Mouse (Mus musculus): ENCODE results near the gene Atp2a3. TPM values are rescaled to one million over a fixed set of nuclear protein-coding genes. Genes with fewer than 3 reads are reported as not detected.

The Atp2a3 gene
- 1 to 10 TPM; 6.4 to 7.6 TPM for total RNA-seq (2021)
- long read RNA-seq, experiment 1, partial matches to known transcripts: 2 of 2 reads
- long read RNA-seq, experiment 1, other reads (novel, unspliced or antisense): 0 of 2 reads
- long read RNA-seq, experiment 2, partial matches to known transcripts: 2 of 3 reads
- long read RNA-seq, experiment 2, other reads (novel, unspliced or antisense): 1 of 3 reads

DNA sequence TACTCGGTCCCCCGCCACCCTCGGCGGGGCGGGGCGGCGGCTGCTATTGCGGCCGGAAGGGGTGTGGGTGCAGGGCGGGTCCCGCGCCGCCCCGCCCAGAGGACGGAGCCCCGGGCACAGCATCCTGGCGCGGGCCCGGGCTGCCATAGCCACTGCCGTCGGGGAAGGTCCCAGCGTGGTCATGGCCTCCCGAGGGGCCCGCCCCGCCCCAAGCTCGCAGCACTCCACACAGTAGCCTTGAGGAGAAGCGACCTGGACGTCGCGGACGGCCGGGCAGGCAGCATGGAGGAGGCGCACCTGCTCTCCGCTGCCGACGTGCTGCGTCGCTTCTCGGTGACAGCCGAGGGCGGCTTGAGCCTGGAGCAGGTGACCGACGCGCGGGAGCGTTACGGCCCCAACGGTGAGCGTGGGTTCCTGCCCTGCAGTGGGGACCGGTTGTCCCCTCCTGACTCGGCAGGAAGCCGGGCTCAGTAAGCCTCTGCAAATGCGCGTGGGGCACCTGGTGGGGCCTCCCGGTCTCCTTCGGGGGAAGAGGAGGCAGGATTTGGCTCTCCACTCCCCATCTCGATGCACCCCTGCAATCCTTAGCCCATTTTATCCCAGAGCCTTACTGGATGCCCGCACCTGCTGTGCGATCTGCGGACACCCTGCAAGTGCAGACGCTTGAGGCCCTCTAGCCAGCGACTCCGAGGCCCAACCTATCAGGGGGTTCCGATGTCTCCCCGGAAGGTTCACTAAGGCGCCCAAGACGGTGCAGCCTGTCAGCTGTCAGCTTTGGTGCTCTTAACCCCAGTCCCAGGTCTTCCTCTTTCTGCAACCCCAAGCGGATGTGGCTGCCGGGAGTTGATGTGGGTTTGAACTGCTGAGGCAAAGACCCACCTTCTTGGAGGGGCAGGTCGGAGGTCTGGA lies at the start of gene Atp2a3:
TSS of gene Atp2a3 (plus strand) at position 98 of the 909 bp plus-strand sequence.
- DNase-seq: no peak
- intact Hi-C loops (cut with DNase I): no loop called here

DNA sequence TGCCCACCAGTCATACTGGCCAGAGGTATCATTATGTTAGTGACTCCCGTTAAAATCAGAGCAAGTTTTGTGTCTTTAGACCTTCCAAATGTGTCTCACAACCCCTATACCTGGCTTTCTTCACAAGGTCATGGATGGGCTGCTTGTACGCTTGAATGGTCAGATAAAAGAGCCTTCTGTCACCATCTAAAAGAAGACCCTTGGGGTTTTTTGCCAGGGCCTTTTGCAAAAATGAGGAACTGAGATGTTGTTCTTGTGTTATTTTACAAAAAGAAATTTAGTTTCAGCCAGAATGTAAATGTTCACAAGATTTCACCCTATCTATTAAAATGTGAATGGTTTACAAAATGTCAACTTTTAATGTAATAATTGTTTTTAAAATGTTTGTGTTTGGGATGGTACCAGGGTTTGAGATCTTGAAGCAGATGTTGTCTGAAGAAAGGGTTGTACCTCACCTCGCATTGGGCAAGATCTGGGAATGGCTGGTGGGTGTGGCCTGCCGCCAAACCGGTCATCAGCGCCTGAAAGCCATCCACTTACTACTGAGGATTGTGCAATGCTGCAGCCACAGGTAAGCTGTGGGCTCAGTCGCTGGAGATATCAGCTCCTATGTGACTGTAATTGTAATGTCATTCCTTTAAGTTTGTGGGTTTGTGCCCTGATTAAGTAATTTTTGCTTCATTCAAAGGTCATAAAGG lies 43.5 kb upstream of the Atp2a3 start:
- intact Hi-C loops (cut with DNase I): no loop called here
- no peak for DNase-seq

DNA sequence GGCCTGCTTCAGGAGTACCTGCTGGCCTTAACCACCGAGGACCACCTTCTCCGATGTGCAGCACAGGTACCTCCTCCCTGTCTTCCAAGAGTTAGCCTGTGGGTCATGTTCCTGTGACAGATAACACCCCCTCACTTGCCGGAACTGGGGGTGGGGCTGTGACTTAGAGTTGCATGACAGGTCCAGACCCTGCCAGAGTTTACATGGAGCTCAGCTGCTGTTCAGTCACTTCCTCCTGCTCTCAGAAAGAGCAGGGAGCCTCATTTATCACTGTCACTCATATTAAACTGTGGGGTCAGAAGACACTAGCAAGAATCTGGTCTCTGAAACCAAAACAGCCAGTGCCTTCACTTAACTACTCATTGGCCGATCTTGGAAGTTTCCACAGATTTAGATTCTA lies 37.9 kb upstream of the Atp2a3 start:
- intact Hi-C loops (cut with DNase I): no loop called here
- no peak for DNase-seq

DNA sequence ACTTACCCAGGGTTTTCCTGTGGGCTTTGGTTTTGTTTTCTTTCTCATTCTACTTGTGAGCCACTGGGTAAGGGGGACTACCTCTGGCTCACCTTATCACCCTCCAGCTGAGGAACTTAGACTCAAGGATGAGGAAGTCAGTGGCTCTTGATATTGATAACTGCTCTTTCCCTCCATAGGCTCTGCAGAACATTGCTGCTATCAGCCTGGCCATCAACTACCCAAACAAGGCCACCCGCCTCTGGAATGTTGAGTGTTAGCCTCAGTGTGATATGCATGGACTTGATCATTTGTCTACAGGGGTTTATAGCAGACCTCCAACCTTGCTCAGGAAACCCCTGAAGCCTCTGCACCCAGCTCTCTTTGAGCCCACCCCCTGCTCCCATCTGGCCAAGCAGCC lies 36.5 kb upstream of the Atp2a3 start:
- DNase-seq: no peak
- intact Hi-C loops (cut with DNase I): no loop called here

DNA sequence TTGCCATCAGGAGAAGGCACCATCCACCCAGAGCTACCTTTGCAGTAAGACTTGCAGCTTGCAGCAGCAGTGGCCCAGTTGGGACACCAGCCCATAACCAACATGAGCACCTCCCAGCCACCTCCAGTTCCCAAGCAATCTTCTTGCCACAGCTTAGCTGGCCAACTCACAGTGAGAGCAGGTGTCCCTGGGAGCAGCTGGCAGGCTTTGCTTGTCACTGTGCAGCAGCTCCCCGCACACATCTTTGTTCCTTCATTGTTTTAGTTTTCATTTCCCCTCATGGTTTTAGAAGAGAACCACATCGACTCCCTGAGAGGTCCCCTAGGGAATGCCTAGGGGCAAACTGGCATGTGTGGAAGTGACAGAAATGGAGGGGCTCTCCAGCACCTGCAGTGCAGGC lies 35.9 kb upstream of the Atp2a3 start:
- intact Hi-C loops (cut with DNase I): loop anchor here (5.0 kb wide), 2 partner anchors 57 to 117 kb away; no protein-coding TSS in a partner anchor
- DNase-seq: no peak

DNA sequence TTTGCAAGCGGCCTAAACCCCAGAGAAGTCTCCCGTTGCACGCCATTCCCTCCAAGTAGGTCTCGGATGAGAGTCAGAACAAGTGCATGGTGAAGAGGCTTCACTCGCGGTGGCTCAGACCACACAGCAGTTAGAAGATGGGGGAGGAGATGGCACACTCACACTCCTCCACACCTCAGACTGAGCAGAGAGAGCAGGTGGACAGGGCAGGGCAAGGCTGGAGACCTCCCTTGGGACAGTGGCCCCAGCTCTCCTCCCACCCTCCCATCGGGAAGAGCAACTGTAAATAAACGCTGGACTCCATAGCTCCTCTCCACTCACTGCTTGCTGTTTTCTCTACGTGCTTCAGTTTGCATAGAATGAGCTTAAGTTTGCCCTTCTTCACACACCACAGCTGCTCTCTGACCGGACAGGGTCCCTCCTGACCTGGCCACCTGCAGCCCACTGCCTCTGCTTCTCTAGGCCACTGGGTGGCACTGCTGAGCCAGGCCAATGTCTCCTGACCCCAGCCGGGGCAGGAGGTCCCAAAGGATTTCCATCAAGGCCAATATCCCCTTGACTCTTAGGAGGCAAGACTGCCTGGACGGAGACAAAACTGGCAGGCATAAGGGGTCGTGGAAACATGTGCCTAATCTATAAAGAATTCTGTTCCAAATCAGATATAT lies 34.6 kb upstream of the Atp2a3 start:
- intact Hi-C loops (cut with DNase I): loop anchor here (1.0 to 5.0 kb wide), 3 partner anchors 56 to 116 kb away; no protein-coding TSS in a partner anchor
- DNase-seq: peak; percentile 16 to 50

DNA sequence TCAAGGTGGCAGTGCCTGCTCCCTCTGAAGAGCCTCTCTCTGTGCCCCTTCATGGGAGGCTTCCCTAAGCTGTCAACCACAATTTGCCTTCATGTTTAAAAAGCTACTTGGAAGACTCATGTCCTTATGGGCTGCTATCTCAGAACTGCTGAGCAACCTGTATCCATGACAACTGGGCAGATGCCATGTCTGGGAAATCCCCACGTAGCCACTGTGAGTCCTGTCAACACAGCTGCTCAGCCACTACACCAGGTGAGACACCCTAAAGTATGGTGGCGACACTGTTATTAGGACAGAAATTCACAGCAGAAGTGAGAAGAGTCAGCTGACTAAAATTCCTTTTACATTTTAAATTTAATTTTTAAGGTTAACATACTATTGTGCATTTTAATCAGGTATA lies 32.5 kb upstream of the Atp2a3 start:
- DNase-seq: no peak
- intact Hi-C loops (cut with DNase I): loop anchor here (5.0 kb wide), 2 partner anchors 54 to 114 kb away; no protein-coding TSS in a partner anchor

DNA sequence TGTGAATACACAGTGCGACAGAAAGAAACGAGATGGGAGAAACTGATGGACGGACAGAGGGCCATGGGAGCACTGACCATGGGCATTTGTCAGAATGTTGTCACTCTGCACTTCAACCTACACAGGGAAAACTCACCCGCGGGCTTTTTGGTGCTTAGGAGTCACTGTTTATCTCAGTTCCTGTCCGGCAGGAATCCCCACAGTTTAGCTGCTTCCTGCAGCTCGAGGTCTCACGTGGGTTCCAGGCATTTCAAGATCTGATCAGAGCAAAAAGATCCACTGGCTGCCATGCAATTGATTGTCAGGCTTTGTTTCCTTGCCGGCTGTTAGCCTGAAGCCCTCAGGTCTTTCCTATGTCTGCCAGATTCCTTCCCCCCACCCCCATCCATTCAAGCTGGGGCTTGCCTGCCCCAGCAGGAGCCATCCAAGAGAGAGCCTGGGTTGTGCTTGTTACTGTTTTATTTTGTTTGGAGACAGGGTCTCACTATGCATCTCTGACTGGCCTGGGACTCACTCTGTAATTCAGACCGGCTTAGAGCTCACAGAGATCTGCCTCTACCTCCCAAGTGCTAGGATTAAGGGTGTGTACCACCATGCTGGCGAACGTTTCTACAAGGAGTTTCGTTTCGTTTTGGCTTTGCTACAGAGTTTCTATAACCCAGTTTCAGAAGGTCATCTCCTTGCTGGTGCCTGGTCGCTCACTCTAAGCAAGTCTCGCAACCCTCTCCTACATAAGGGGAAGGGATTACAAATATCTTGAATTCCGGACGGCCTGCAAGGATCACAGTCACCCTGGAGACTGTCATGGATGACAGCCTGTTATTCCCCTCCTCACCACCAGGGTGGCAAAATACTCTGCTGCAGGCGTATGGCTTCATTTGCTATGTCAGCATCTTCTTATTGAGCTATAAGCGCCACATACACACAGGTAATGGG lies 20.5 kb upstream of the Atp2a3 start:
- DNase-seq: no peak
- intact Hi-C loops (cut with DNase I): no loop called here

DNA sequence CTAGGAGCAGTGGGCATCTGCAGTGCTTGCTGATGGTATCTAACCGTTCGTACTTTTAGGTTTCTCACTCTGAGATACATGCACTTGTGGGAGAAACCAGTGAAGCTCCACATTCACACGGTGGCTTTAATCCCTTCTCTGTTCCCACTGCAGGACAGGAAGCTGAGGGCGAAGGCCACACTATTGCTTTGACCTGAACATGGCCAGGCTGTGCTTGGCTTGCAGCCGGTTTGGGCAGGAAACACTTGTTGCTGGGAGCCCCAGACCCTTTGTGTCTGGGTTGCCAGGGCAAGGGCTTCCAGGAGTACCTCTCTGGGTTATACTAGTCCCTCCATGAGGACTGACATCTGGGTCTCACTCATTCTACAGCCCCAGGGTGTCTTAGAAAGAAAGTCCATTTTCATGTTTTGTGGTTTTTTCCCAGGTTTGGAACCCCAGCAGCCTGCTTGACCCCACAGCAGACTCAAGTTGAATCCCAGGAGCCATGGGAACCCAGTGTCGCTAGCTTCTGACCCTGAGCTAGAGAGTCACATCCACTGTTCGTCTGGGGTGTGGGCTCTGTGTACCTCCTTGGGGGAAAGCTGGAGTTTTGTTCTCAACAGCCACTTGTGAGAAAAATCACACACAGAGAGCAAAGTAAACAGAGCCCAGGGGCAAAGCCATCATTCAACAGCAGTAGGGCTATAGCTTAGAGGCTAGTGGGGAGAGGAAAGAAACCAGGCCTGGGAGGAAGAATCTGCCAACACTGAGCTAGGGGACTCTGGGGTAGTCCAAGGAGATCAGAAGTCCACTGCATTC lies 15.8 kb upstream of the Atp2a3 start:
- DNase-seq: no peak
- intact Hi-C loops (cut with DNase I): no loop called here

DNA sequence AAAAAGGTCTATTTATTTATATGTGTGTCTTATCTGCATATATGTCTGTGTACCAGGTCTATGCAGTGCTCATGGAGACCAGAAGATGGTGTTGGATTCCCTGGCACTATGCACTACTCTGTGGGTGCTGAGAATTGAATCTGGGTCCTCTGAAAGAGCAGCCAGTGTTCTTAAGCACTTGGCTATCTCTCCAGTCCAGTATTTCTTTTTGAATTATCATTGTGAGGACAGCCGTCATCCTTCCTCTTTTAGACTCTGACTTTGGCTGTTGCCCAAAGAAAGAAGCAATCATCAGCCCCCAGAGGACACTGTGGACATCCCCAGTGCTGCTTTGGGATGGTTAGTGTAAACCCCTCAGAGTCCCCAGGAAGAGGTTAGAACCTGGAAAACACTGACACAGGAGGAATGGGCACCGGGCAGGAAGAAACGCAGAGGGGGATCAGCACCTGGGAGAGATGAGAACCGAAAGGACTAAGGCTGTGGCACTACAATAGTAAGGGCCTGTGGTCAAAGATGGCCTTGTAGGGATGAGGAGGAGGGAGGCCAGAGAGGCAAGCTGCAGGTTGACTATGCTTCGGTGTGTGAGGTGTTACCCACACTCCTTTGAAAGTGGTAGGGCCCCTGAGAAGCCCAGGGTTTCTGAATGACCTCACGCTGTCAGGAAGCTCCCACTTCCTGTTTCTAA lies 15.0 kb upstream of the Atp2a3 start:
- intact Hi-C loops (cut with DNase I): no loop called here
- no peak for DNase-seq

DNA sequence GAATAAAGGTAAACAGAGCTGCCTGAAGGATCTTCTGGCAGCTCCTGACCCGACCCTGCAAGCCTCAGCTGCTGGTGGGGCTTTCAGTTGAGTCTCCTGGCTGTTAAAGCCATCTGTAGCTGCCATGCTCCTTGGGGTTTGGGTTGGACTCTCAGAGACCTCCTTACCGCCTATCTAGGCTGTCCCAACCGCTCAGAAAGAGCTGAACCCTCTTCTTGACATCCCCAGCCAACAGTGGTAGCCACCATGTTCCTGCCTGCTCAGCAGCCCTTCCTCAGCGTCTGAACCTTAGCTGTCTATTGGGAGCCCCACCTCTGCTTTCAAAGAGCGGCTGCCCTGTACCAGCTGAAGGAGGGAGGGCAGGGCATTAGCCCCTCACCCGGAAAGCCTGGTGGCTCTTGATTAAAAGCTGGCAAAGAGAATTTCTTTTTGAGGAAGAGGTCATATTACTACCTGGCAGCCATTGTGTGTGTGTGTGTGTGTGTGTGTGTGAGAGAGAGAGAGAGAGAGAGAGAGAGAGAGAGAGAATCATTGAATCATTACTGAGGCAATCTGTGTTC lies 14.3 kb upstream of the Atp2a3 start:
- intact Hi-C loops (cut with DNase I): no loop called here
- no peak for DNase-seq

DNA sequence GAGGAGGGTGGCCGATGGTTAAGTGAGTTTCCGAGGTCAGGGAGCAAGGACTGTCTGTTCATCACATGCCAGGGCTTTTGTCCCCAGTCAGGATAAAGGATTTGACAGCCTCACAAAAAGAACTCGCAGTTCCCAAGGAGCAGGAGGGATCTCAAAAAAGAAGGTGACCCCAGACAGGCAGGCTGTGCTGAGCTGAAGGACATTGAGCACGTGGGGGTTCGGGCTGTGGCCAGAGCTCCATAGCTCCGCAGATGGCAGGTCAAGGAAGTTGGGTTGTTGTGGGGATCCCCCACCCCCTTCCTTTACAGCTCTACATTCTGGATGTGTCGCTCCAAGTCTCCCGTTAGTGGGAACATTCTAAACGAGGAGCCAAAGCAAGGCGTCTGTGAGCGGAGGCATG lies 13.1 kb upstream of the Atp2a3 start:
- intact Hi-C loops (cut with DNase I): no loop called here
- DNase-seq: no peak

DNA sequence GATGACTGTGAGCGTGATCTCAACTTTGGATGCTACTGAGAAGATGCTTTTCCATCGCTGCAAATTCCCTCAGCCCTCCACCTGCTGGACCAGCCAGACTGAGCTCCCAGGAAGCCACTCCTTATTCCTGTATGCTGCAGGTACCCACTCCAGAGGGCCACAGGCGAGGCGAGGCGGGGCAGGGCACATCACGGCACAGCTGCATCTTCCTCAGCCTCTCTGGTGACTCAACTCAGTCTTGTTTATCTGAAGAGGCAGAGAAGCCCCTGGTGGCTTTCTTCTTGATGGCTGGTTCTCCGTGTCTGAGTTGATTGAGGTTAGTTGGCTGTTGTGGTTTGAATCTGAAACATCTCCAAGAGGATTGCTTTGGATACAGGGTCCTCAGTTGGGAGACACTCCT lies 12.7 kb upstream of the Atp2a3 start:
- intact Hi-C loops (cut with DNase I): no loop called here
- no peak for DNase-seq

DNA sequence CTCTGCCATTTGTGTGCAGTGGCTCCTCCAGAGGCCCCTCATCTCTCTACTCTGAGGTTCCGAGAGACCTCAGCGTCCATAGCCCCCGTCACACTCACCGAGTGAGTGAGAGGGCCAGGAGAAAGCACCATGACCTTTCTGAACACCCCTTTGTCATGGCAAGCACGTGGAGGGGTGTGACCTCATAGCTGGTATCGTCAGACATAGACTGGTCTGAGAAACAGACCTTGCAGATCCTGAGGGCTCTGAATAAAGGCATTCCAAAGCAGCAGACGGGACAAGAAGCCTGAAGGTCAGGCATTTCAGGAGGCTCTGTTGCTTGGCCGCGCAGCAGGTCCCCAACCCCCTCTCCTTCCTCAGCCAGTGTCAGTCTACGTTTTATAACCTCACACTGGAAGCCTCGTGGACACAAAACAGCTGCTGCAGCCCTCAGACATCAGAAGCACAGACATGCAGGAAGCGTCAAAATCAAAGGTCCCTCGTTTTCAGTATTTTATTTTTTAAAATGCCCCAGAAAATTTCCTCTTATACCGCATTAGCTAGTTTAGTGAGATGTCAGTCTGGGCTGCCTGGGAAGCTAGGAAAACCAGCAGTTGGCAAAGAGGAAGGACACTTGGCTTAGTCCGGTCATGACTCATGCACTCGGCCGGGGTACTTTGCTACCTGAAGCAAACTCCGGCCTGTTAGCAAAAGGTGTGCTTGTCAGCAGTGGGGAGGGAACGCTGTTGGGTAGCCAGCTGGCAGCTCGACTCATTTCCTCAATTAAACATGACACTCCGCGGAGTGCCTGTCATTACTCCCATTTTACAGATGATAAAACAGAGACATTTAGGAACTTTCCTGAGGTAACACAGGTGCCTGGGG lies 9.6 kb upstream of the Atp2a3 start:
- no peak for DNase-seq
- intact Hi-C loops (cut with DNase I): no loop called here

DNA sequence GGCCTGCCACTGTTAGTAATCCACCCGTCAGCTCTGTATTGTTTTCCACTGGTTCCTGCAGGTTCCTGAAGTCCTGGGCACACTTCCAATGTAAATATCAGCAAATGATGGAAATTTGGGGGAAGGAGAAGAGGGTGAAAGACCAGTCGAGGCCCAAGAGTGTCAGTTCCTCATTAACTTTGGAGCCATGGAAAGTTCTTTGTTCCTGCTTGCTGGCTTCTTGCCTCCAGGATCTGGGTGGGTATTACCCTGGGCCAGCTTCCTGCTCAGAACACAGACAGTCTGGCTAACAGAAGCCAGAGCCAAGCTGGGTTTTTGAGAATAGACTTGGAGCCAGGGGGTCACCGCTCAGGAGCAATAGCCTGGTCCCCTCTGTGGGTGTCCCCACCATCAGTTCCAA lies 8.7 kb upstream of the Atp2a3 start:
- intact Hi-C loops (cut with DNase I): no loop called here
- DNase-seq: no peak

DNA sequence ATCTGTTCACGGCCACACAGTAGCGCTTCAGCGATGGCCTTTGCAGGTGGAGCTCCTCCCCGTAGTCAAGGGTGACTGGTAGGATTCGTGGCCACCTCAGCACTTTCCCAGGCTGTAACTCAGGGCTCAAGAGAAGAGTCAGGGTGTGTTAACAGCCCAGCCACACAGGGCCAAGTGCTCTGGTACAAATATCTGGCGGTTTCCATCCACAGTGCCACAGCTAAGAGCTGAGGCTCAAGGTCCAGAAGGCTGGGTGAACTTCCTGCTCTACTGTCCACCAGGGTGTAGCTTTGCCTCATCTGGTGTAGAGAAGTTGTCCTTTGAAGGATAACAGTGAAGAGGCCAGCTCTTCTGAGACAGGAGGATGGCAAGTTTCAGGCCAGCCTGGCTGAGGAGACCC lies 8.3 kb upstream of the Atp2a3 start:
- intact Hi-C loops (cut with DNase I): no loop called here

DNA sequence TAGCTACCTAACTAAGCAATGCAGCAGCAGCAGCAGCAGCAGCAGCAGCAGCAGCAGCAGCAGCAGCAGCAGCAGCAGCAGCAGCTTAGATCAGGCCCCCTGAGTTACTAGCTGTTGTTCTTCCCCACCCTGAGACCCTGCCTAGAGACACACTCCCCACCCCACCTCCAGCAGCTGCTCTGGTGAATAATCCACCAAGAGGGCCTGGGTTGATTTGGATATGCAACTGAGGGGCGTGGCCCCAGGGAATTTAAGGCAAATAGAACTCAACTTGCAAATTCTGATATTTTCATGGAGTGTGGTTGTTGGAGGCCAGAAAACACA lies 7.9 kb upstream of the Atp2a3 start:
- intact Hi-C loops (cut with DNase I): no loop called here
- DNase-seq: no peak

More for the DNA sequence above, 8.3 kb upstream of the Atp2a3 start:
- DNase-seq: no peak

Data from gastrocnemius, postnatal 36 days (tissue).